Mouse (Mus musculus) neutrophil, adult 5-6 weeks (primary cell): ENCODE results near the gene Hbp1. TPM values are rescaled to one million over a fixed set of nuclear protein-coding genes. Genes with fewer than 3 reads are reported as not detected.

ENCODE experiments used
- ATAC-seq: fragments of 151-379, 151-347 bp; 2 replicates; pipeline ENCODE4 v1.8.0; 2017; ENCODE audit warnings: mild to moderate bottlenecking, moderate TSS enrichment; ENCODE audit not compliant: insufficient number of reproducible peaks, poor library complexity, low FRiP score, severe bottlenecking; ENCODE audit errors: extremely low read depth
- total RNA-seq: library from RNA; stranded (forward); fragments of 200-1000 nt; gene quantifications from 2 replicates; pipeline ENCODE4 v1.2.3, GENCODE M21; 2017

The Hbp1 gene
- total RNA-seq, 1 experiment from 2014 or later: 186 TPM

DNA sequence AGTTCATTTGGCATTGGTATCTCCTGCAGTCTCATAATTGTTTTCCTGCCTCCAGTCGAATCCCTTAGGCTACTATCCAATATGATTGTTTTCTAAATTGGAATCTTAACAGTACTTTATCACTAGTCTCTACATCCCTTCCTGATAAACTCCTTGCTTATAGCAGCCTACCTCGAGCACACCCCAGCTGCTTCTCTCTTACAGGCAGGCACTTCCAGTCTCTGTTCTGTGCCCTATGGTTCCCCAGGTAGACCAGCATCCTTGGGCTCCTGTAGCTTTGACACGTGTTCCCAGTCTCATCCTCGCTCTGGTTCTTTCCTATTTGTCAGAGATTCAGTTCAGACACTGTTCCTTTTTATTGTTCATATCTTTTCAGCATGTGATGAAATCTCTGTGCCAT is 66.0 kb downstream of the Hbp1 start:
- ATAC-seq: no peak

- no peak for ATAC-seq
These were observed 67.6 kb downstream of the Hbp1 start for GRCm38 (mm10) chr12:31882736-31883135.

DNA sequence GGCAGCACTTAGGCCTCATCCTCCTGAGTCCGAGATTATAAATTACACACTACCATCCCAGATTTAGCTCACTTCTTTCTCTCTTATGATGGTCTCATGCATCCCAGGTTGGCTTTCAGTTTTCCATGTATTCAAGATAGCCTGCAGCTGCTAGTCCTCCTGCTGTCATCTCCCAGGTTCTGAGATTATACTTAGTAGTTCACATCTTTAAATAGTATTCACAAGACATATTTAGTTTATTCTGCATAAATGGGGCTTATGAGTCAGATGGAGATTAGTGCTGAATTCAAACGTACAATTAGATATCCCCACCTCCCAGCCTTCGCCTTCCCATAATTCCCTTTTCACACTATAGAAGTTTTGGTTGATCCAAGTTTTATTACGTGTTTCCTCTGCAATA is 73.6 kb downstream of the Hbp1 start:
- ATAC-seq: no peak

Other genes with a start within 250 kb of the Hbp1 start
- not detected in 2 replicates for gene Gpr22, start 236.6 kb downstream of the Hbp1 start, total RNA-seq
- gene Prkar2b, start 110.8 kb upstream of the Hbp1 start, total RNA-seq: 39.8 and 41.3 TPM in 2 replicates